Mouse (Mus musculus): Measurements from ENCODE around the gene Gm884. TPM values are rescaled to one million over a fixed set of nuclear protein-coding genes. Genes with fewer than 3 reads are reported as not detected.

The Gm884 gene
- polyA plus RNA-seq (2014; fragmentation: Illumina TruSeq; extraction: RNeasy Lipid Tissue Mini Kit (QIAGEN cat#74804); ENCODE audit: low read depth, low replicate concordance) = not detected

DNA sequence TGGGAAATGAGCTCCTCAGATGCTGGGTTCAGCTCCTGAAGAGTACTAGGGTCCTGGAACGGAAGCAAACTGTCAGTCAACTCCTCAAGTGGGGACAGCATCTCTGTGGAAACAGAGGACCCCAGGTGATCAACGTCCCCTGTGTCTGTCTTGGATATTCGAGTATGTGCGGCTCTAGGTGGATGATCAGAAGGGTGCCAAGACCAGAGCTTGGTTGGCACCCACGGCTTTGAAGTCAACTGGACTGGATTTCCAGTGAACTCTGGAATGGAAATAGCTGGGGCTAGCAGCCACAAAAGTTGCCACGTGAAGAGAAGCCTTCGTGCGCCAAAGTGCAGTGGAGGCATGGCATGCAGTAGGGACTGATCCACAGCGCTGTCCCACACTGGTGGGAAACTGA is at the start of gene Gm884:
TSS of gene Gm884 (minus strand) at position 101 of the 400 bp plus-strand sequence.

DNA sequence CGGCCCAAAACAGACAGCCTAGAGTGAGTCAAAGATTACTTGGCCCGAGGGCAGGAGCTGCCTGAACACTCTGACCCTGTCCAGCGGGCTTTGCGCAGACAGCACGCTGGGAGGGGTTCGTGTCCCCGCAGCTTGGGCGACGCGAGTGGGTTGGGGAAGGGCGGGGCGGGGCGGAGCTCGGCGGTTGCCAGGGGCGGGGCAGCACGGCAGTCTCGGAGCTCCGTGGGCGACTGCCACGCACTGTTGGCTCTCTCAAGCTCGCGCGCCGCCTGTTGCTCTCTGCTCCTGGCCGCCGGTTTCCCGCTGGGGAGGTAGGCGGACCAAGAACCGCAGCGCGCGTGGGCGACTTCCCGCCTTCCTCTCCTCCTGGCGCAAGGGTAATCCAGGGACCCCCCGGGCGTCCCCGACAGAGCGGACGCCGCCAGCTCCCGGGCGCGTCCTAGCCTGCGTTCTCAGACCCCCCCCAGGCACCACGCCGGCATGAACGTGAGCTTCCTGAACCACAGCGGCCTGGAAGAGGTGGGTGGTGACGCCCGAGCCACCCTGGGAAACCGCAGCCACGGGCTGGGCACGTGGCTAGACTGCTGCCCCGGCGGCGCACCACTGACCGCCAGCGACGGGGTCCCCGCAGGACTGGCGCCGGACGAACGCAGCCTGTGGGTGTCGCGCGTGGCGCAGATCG is 28.5 kb upstream of the Gm884 start, which contains the start of gene Rprml:
TSS of gene Rprml (plus strand) at position 270 of the 682 bp plus-strand sequence.

DNA sequence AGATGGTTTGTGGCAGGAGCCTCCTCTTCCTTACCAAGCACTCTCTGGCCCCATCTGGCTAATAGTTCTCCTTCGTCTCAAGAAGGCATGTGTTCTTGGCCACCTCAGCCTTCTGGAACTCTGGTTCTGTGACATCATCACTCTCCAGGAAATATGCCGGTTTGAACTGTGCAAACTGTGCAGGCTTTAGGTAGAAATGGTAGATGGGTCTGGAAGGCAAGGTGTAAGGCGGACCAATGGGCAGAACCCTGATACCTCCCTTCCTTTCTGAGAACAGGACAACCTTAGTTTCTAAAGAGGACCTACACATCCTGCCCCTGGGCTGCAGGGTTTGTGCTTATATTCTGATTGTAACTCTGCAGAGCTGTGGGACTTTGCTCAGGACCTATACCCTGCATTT is 17.9 kb upstream of the Gm884 start, which contains the start of gene Lyzl6:
TSS of gene Lyzl6 (minus strand) at position 101 of the 400 bp plus-strand sequence.

DNA sequence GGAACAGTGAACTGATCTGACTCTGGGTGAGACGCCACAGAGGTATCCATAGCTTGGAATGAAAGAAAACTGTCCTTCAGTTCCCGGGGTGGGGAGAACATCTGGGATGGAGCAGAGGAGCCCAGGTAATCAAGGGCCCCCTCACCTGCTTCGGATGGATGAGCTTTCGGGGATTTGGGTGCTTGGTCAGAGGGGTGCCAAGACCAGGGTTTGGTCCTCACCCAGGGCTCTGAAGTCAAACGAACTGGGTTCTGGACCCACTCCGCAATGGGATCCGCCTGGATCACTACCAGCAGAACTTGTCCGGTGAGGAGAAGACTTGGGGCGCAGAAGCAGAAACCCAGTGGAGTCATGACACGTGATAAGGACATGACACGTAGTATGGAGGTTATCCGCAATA is 116.4 kb downstream of the Gm884 start, which contains the start of gene Lrrc37a:
TSS of gene Lrrc37a (minus strand) at position 101 of the 400 bp plus-strand sequence.

Other genes starting within 250 kb of the Gm884 start
- 8.9 TPM for gene Plekhm1, start 208.5 kb downstream of the Gm884 start, polyA plus RNA-seq (2014; fragmentation: Illumina TruSeq; extraction: RNeasy Lipid Tissue Mini Kit (QIAGEN cat#74804); ENCODE audit: low read depth, low replicate concordance)
- not detected for gene Lrrc37a, start 116.5 kb downstream of the Gm884 start, polyA plus RNA-seq (2014; fragmentation: Illumina TruSeq; extraction: RNeasy Lipid Tissue Mini Kit (QIAGEN cat#74804); ENCODE audit: low read depth, low replicate concordance)
- gene Lyzl6, start 17.8 kb upstream of the Gm884 start, polyA plus RNA-seq (2014; fragmentation: Illumina TruSeq; extraction: RNeasy Lipid Tissue Mini Kit (QIAGEN cat#74804); ENCODE audit: low read depth, low replicate concordance) = not detected
- not detected for gene Rprml, start 28.4 kb upstream of the Gm884 start, polyA plus RNA-seq (2014; fragmentation: Illumina TruSeq; extraction: RNeasy Lipid Tissue Mini Kit (QIAGEN cat#74804); ENCODE audit: low read depth, low replicate concordance)
- gene Gosr2, start 76.8 kb upstream of the Gm884 start, polyA plus RNA-seq (2014; fragmentation: Illumina TruSeq; extraction: RNeasy Lipid Tissue Mini Kit (QIAGEN cat#74804); ENCODE audit: low read depth, low replicate concordance) = 47.4 TPM
- 0.94 TPM for gene Wnt9b, start 128.7 kb upstream of the Gm884 start, polyA plus RNA-seq (2014; fragmentation: Illumina TruSeq; extraction: RNeasy Lipid Tissue Mini Kit (QIAGEN cat#74804); ENCODE audit: low read depth, low replicate concordance)
- gene Wnt3, start 153.0 kb upstream of the Gm884 start, polyA plus RNA-seq (2014; fragmentation: Illumina TruSeq; extraction: RNeasy Lipid Tissue Mini Kit (QIAGEN cat#74804); ENCODE audit: low read depth, low replicate concordance) = not detected